Mouse (Mus musculus): Measurements from ENCODE around the gene Map1s. TPM values are rescaled to one million over a fixed set of nuclear protein-coding genes. Genes with fewer than 3 reads are reported as not detected.

Map1s gene
- polyA plus RNA-seq, 1 experiment from 2014 or later, result 43.3 TPM

MicroRNA genes within 50 kb of the gene (microRNA counts, 519-probe panel; counts per million panel counts)
- not detected for microRNA mmu-miR-1969

Small RNA genes lying within 50 kb of the gene (microRNA-seq; reads per million reads assigned to microRNA genes)
- gene Mir1969 (4.1 reads per million, percentile 13 among the genes with 10 or more reads in this experiment), gene Mir7067 (not detected)

Other genes with a start within 250 kb of the Map1s start
- gene Pgpep1, start 245.5 kb upstream of the Map1s start, polyA plus RNA-seq (2015; fragmentation: Nextera tagmentation; extraction: Ambion mirVana), result 57.5 and 60.7 TPM in 2 replicates
- gene Lsm4, start 232.7 kb upstream of the Map1s start, polyA plus RNA-seq (2015; fragmentation: Nextera tagmentation; extraction: Ambion mirVana), result 199 and 201 TPM in 2 replicates
- gene Jund, start 207.0 kb upstream of the Map1s start, polyA plus RNA-seq (2015; fragmentation: Nextera tagmentation; extraction: Ambion mirVana), result 69.8 and 81.5 TPM in 2 replicates
- 0.04 TPM in 2 replicates for gene Iqcn, start 202.5 kb upstream of the Map1s start, polyA plus RNA-seq (2015; fragmentation: Nextera tagmentation; extraction: Ambion mirVana)
- gene Gm3336, start 187.4 kb upstream of the Map1s start, polyA plus RNA-seq (2015; fragmentation: Nextera tagmentation; extraction: Ambion mirVana), result not detected in 2 replicates
- 0.05 and 0.16 TPM in 2 replicates for gene Pde4c, start 182.2 kb upstream of the Map1s start, polyA plus RNA-seq (2015; fragmentation: Nextera tagmentation; extraction: Ambion mirVana)
- 17.1 and 19.4 TPM in 2 replicates for gene Rab3a, start 151.3 kb upstream of the Map1s start, polyA plus RNA-seq (2015; fragmentation: Nextera tagmentation; extraction: Ambion mirVana)
- gene Mpv17l2, start 145.0 kb upstream of the Map1s start, polyA plus RNA-seq (2015; fragmentation: Nextera tagmentation; extraction: Ambion mirVana), result 41.9 and 46.1 TPM in 2 replicates
- gene Pik3r2, start 129.2 kb upstream of the Map1s start, polyA plus RNA-seq (2015; fragmentation: Nextera tagmentation; extraction: Ambion mirVana), result 85.8 and 91.4 TPM in 2 replicates
- gene Mast3, start 100.9 kb upstream of the Map1s start, polyA plus RNA-seq (2015; fragmentation: Nextera tagmentation; extraction: Ambion mirVana), result 13.8 and 14.4 TPM in 2 replicates
- 0.13 and 0.35 TPM in 2 replicates for gene Il12rb1, start 97.5 kb upstream of the Map1s start, polyA plus RNA-seq (2015; fragmentation: Nextera tagmentation; extraction: Ambion mirVana)
- gene Arrdc2, start 66.2 kb upstream of the Map1s start, polyA plus RNA-seq (2015; fragmentation: Nextera tagmentation; extraction: Ambion mirVana), result 6.7 and 8.8 TPM in 2 replicates
- gene Kcnn1, start 42.7 kb upstream of the Map1s start, polyA plus RNA-seq (2015; fragmentation: Nextera tagmentation; extraction: Ambion mirVana), result 2.3 and 3.1 TPM in 2 replicates
- 95.8 and 101 TPM in 2 replicates for gene Ccdc124, start 32.0 kb upstream of the Map1s start, polyA plus RNA-seq (2015; fragmentation: Nextera tagmentation; extraction: Ambion mirVana)
- 0.44 and 0.70 TPM in 2 replicates for gene Slc5a5, start 13.2 kb upstream of the Map1s start, polyA plus RNA-seq (2015; fragmentation: Nextera tagmentation; extraction: Ambion mirVana)
- gene Rpl18a, start 8.5 kb upstream of the Map1s start, polyA plus RNA-seq (2015; fragmentation: Nextera tagmentation; extraction: Ambion mirVana), result 3,854 and 4,707 TPM in 2 replicates